Mouse (Mus musculus) embryonic facial prominence, embryonic 11.5 days (tissue): ENCODE results near the gene Gusb. TPM values are rescaled to one million over a fixed set of nuclear protein-coding genes. Genes with fewer than 3 reads are reported as not detected.

ENCODE experiments used
- ATAC-seq: fragments of 200-750 bp; cut with Nextera tagmentation; replicated peaks from 2 replicates; pipeline ENCODE4 v1.8.0; 2017; ENCODE audit warnings: low read depth; ENCODE audit not compliant: insufficient number of reproducible peaks, low FRiP score, low TSS enrichment
- DNase-seq: peaks from one replicate; pipeline ENCODE4 v3.0.0-alpha.2; 2015; ENCODE audit warnings: low spot score
- H3K27ac ChIP-seq: fragments of 300-500 bp; sonication (generic); replicated peaks from 2 replicates; pipeline ENCODE4 v1.5.1; 2014; ENCODE audit warnings: mild to moderate bottlenecking, low read depth, low read length, control low read depth
- H3K27me3 ChIP-seq: fragments of 300-500 bp; sonication (generic); 2 replicates; pipeline ENCODE4 v1.6.1; 2014; ENCODE audit warnings: mild to moderate bottlenecking, low read length, moderate library complexity, mixed read lengths; ENCODE audit not compliant: control insufficient read depth, insufficient read depth
- H3K36me3 ChIP-seq: fragments of 300-500 bp; sonication (generic); replicated peaks from 2 replicates; pipeline ENCODE4 v1.6.1; 2014; ENCODE audit warnings: low read depth, mild to moderate bottlenecking, low read length, moderate library complexity, mixed read lengths; ENCODE audit not compliant: control insufficient read depth, insufficient read depth
- H3K4me1 ChIP-seq: fragments of 300-500 bp; sonication (generic); 2 replicates; pipeline ENCODE4 v1.6.1; 2014; ENCODE audit warnings: low read length, mixed read lengths; ENCODE audit not compliant: control insufficient read depth, insufficient read depth
- H3K4me2 ChIP-seq: fragments of 300-500 bp; sonication (generic); 2 replicates; pipeline ENCODE4 v1.6.1; 2014; ENCODE audit warnings: low read depth, mild to moderate bottlenecking, control low read depth, low read length, moderate library complexity
- H3K4me3 ChIP-seq: fragments of 300-500 bp; sonication (generic); 2 replicates; pipeline ENCODE4 v1.5.1; 2014; ENCODE audit warnings: low read depth, low read length, control low read depth
- H3K9ac ChIP-seq: fragments of 300-500 bp; sonication (generic); replicated peaks from 2 replicates; pipeline ENCODE4 v1.6.1; 2014; ENCODE audit warnings: mild to moderate bottlenecking, control low read depth, low read length
- H3K9me3 ChIP-seq: fragments of 300-500 bp; sonication (generic); replicated peaks from 2 replicates; pipeline ENCODE4 v1.6.1; 2016; ENCODE audit warnings: mild to moderate bottlenecking, low read length, inconsistent platforms, mixed read lengths; ENCODE audit not compliant: control insufficient read depth
- WGBS: fragments of 180-500 bp; shearing (Covaris S2); extraction: QIAGEN DNeasy Blood & Tissue Kit; methylation state at CpG from one replicate; pipeline ENCODE4 v1.1.7; 2014; 5-methylcytosine and 5-hydroxymethylcytosine counted together
- polyA plus RNA-seq: library from polyadenylated mRNA; unstranded; fragments of >200 nt; fragmentation: Nextera tagmentation; extraction: Ambion mirVana; gene quantifications from 2 replicates; pipeline ENCODE4 v1.2.1, GENCODE M21; 2014

Gene Gusb
- polyA plus RNA-seq, 1 experiment from 2014 or later = 45.1 TPM

DNA sequence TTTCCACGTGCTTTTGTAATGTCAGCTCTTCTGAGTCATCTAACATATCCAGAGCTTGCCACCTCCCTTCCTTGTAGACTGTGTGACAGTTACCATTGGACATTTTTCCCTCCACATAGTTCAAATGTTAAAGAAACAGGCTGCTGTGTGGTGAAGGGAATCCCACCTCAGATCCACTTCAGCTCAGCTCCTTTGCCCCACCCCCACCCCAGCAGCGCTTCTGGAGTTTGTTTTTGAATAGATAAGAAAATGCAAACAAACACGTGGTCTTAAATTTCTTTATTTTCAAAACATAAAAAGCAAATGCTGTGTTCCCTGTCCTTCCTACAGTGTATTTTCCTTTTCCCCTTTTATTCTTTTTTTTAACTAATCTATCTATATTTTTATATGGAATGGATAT, 22.6 kb downstream of the Gusb start:
- no peak overlapping the region for H3K9ac ChIP-seq
- no peaks in the 10 kb centered on the region for H3K4me1 ChIP-seq
- H3K4me2 ChIP-seq = no peak overlapping the region
- H3K27me3 ChIP-seq = no peaks in the 10 kb centered on the region
- DNase-seq = no peak
- H3K27ac ChIP-seq = no peak overlapping the region
- no peaks in the 10 kb centered on the region for H3K36me3 ChIP-seq
- H3K9me3 ChIP-seq = no peaks in the 10 kb centered on the region
- no peak overlapping the region for H3K4me3 ChIP-seq
- no peak for ATAC-seq
- WGBS = 75% methylated on average over 3 of the region's 3 CpGs

DNA sequence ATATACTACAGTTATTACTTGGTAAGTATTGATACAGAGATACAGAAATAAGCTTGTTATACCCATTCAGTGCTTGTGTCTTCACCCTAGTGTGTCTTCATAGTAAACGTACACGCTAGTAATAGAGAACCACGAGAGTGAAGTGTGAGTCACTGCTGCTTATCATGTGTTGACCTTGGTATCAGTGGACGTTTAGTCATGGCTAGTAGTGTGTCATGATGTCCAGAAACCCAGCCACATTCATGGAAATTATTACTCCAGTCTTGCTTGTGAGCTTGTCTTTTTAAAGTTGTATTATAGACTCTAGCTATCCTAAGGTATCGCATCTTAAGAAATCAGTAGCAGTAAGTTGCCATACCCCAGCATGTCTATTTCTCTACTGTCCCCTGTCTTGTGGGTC, 24.2 kb downstream of the Gusb start:
- Histone ChIP-seq H3K9me3 (no peaks in the 10 kb centered on the region), H3K9ac (no peak overlapping the region), H3K27me3 (no peaks in the 10 kb centered on the region), H3K4me1 (no peaks in the 10 kb centered on the region), H3K36me3 (no peaks in the 10 kb centered on the region), H3K4me3 (no peak overlapping the region), H3K4me2 (no peak overlapping the region), H3K27ac (no peak overlapping the region)
- DNase-seq = no peak
- 89% methylated on average over 5 of the region's 5 CpGs for WGBS
- ATAC-seq = no peak

DNA sequence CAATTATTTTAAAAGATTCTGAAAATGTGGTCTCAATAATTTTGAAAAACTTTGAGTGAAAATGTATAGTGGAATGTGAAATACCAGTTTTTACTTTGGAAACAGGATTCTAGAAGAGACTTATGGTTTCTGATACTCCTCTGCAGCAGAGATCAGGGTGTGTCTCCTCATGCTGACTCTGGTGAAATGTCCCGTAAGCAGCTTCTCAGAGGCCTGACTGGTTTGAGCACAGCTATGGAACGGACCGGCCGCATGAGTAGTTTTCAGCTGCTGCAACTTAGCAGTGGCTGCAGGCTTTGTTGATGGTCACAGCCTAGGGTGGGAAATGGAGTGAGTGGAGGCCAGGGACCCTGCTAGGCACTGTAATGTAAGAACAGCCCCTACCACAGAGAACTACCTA, 25.1 kb downstream of the Gusb start:
- no peak overlapping the region for H3K27ac ChIP-seq
- no peaks in the 10 kb centered on the region for H3K36me3 ChIP-seq
- no peak overlapping the region for H3K4me3 ChIP-seq
- no peak overlapping the region for H3K9ac ChIP-seq
- H3K4me2 ChIP-seq = no peak overlapping the region
- DNase-seq (no peak), ATAC-seq (no peak)
- WGBS = 91% methylated on average over 4 of the region's 4 CpGs
- H3K27me3 ChIP-seq = no peaks in the 10 kb centered on the region
- no peaks in the 10 kb centered on the region for H3K4me1 ChIP-seq
- H3K9me3 ChIP-seq = no peaks in the 10 kb centered on the region

DNA sequence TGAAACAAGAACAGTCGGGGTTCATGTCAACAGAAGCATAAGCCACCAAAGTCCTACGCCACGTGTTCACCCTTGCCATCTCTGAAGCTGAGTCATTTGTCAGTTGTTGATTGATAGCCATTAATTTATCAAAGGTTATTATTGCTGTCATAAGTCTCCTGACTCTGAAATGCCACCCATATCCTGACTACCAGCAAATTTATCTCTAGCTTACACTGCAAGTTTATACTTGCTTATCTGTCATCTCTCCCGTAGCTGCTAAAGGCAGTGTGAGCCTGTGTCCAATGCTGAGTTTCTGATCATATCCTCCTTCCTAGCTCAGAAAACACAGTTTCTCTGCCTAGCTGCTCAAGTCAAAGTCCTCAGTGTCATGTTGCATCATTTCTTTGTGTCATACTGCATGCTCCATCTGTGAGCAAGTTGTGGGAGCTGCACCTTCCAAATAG, 28.0 kb downstream of the Gusb start:
- DNase-seq = no peak
- no peak for ATAC-seq
- H3K4me2 ChIP-seq = no peak overlapping the region
- no peaks in the 10 kb centered on the region for H3K36me3 ChIP-seq
- no peak overlapping the region for H3K4me3 ChIP-seq
- 86% methylated on average over 4 of the region's 4 CpGs for WGBS
- no peak overlapping the region for H3K9ac ChIP-seq
- no peak overlapping the region for H3K27ac ChIP-seq
- no peaks in the 10 kb centered on the region for H3K4me1 ChIP-seq
- H3K27me3 ChIP-seq = no peaks in the 10 kb centered on the region
- no peaks in the 10 kb centered on the region for H3K9me3 ChIP-seq

DNA sequence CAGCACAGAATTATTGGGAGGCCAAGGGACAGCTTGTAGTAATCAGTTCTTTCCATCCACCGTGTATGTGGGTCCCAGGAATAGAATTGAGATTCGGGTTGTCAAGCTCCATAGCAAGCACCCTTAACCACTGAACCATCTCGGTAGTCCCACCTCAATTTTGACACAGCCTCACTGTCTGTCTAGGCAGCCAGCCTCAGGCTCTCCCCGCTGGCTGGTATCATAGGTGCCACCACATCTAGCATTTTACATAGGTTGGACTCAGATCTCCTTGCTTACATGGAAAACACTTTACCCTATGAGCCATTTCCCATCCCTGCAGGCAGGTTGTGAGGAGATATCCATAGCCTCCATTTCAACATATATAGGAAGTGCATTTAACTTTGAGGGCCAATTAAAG, 28.5 kb downstream of the Gusb start:
- Histone ChIP-seq H3K27ac (no peak overlapping the region), H3K27me3 (no peaks in the 10 kb centered on the region), H3K4me2 (no peak overlapping the region), H3K4me3 (no peak overlapping the region), H3K36me3 (no peaks in the 10 kb centered on the region), H3K9ac (no peak overlapping the region), H3K4me1 (no peaks in the 10 kb centered on the region), H3K9me3 (no peaks in the 10 kb centered on the region)
- no peak for DNase-seq
- ATAC-seq = no peak
- 85% methylated on average over 4 of the region's 4 CpGs for WGBS

DNA sequence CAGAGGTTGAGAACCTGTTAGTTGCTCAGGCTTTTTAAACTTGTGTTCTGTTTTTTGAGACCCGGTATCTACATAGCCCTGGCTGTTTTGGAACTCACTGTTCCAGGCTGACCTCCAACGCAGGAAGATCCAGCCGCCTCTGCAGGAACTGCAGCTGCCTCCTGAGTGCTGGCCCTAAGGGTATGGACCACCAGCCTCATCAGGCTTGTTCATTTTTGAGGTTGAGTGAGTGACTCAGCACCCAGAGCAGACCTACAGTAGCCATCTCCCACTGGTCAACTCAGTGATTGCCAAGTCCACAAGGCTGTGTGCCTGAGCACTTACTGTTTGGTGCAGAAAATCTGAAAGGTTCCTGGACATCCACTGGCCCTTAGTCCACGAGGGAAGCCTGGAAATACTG, 31.4 kb downstream of the Gusb start:
- H3K4me2 ChIP-seq = no peak overlapping the region
- H3K36me3 ChIP-seq = no peaks in the 10 kb centered on the region
- no peak overlapping the region for H3K4me3 ChIP-seq
- H3K9me3 ChIP-seq = no peaks in the 10 kb centered on the region
- no peaks in the 10 kb centered on the region for H3K4me1 ChIP-seq
- no peaks in the 10 kb centered on the region for H3K27me3 ChIP-seq
- DNase-seq (no peak), ATAC-seq (no peak)
- no peak overlapping the region for H3K27ac ChIP-seq
- WGBS = 91% methylated on average over 4 of the region's 4 CpGs
- no peak overlapping the region for H3K9ac ChIP-seq

DNA sequence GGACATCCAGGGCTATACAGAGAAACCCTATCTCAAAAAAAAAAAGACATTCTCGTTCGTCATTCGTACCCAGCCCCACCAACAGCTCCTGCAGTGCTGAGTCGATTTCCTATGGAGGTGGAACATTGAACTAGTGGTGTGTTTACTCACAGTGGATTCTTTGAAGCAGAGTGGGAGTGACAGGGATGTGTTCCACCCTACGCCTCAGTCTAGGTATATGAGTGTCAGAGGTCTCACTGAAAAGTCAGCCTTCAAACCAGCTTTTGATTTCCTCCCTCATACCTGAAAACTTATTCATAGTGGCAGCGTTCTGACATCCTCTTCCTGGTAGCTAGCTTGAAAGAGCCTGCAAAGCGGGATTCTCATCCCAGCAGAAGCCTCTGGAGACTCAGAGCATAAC, 34.4 kb downstream of the Gusb start:
- no peaks in the 10 kb centered on the region for H3K4me1 ChIP-seq
- H3K4me2 ChIP-seq = no peak overlapping the region
- no peaks in the 10 kb centered on the region for H3K27me3 ChIP-seq
- H3K36me3 ChIP-seq = no peaks in the 10 kb centered on the region
- no peak for DNase-seq
- ATAC-seq = no peak
- H3K9ac ChIP-seq = no peak overlapping the region
- WGBS = 84% methylated on average over 7 of the region's 7 CpGs
- H3K4me3 ChIP-seq = no peak overlapping the region
- H3K9me3 ChIP-seq = no peaks in the 10 kb centered on the region
- H3K27ac ChIP-seq = no peak overlapping the region

DNA sequence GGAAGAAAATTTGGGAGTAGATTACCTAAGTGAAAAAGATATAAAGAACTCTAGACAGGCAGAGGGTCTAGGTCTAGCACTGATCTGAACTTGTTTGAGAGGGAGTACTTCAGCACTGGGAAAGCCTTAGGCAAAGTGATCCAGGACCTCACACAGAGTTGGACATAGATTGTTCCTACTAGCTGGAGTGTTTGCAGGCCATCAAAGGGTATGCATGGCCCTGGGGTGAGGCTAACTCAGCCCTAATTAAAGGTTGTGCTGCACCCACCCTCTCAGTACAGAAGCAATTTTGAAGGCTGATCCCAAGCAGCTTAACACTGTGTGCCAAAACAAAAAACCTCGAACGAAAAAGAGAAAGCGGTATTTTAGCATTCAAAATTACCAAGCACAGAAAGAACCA, 36.4 kb downstream of the Gusb start:
- Histone ChIP-seq H3K36me3 (no peaks in the 10 kb centered on the region), H3K9ac (no peak overlapping the region), H3K4me3 (no peak overlapping the region), H3K4me2 (no peak overlapping the region), H3K27ac (no peak overlapping the region), H3K9me3 (no peaks in the 10 kb centered on the region), H3K27me3 (no peaks in the 10 kb centered on the region), H3K4me1 (no peaks in the 10 kb centered on the region)
- no peak for DNase-seq
- WGBS = 83% methylated on average over 3 of the region's 3 CpGs
- ATAC-seq = no peak
